Mouse (Mus musculus) liver, adult (tissue): ENCODE measurements around the gene Slc25a13.

Experiments
- GATA4 ChIP-seq: IDR thresholded peaks from 2 replicates; pipeline ENCODE4 v1.6.1; 2014; ENCODE audit warnings: mild to moderate bottlenecking, low read length; ENCODE audit not compliant: insufficient replicate concordance

Slc25a13 gene

GRCm38 (mm10) chr6:6211958-6212357, 5.0 kb downstream of the Slc25a13 start:
- no peak for TF ChIP-seq GATA4

- no peak for TF ChIP-seq GATA4
These were observed 6.3 kb downstream of the Slc25a13 start for GRCm38 (mm10) chr6:6210637-6211036.

- peak; percentile 45; the same call in 1 of the 2 replicates for TF ChIP-seq GATA4
These were observed 8.5 kb downstream of the Slc25a13 start for GRCm38 (mm10) chr6:6208351-6209059.

GRCm38 (mm10) chr6:6207836-6208235, 9.1 kb downstream of the Slc25a13 start:
- no peak for TF ChIP-seq GATA4

GRCm38 (mm10) chr6:6207395-6207794, 9.6 kb downstream of the Slc25a13 start:
- TF ChIP-seq GATA4, result no peak

GRCm38 (mm10) chr6:6205599-6206165, 11.3 kb downstream of the Slc25a13 start:
- TF ChIP-seq GATA4, result no peak

GRCm38 (mm10) chr6:6202451-6202850, 14.5 kb downstream of the Slc25a13 start:
- TF ChIP-seq GATA4, result no peak

GRCm38 (mm10) chr6:6201977-6202376, 15.0 kb downstream of the Slc25a13 start:
- TF ChIP-seq GATA4, result no peak

- no peak for TF ChIP-seq GATA4
These were observed 17.7 kb downstream of the Slc25a13 start for GRCm38 (mm10) chr6:6199138-6199870.

GRCm38 (mm10) chr6:6197339-6197738, 19.6 kb downstream of the Slc25a13 start:
- no peak for TF ChIP-seq GATA4

- TF ChIP-seq GATA4, result no peak
These were observed 20.4 kb downstream of the Slc25a13 start for GRCm38 (mm10) chr6:6196527-6196926.

- TF ChIP-seq GATA4, result no peak
These were observed 22.1 kb downstream of the Slc25a13 start for GRCm38 (mm10) chr6:6194831-6195230.

GRCm38 (mm10) chr6:6193906-6194305, 23.1 kb downstream of the Slc25a13 start:
- no peak for TF ChIP-seq GATA4

GRCm38 (mm10) chr6:6192413-6192812, 24.6 kb downstream of the Slc25a13 start:
- TF ChIP-seq GATA4, result no peak

- no peak for TF ChIP-seq GATA4
These were observed 25.2 kb downstream of the Slc25a13 start for GRCm38 (mm10) chr6:6191596-6192337.

- TF ChIP-seq GATA4, result no peak
These were observed 28.0 kb downstream of the Slc25a13 start for GRCm38 (mm10) chr6:6188970-6189369.

- TF ChIP-seq GATA4, result no peak
These were observed 30.5 kb downstream of the Slc25a13 start for GRCm38 (mm10) chr6:6186468-6186867.
